10 mouse cellular contexts compared by ENCODE assay signal in the genomic region with DNA sequence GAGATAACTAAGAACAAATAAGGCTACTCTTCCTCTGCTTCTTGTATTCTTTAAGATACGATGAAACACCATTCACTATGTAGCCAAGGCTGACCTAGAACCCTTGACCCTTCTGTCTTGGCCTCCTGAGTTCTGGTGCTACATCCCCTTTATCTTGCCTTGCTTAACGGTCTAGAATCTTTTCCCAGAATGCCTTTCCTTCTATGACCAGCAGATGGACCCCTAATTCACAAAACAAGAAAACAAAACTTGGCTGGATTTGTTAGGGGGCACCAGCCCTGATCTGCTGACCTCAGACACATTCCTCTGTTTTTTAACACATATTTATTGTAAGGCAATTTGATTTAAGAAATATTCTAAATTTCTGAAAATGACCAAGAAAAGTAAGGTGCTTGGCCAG. TPM values are rescaled to one million over a fixed set of nuclear protein-coding genes. Genes with fewer than 3 reads are reported as not detected.
A peak's percentile ranks its signal among the peaks of the same experiment; 100 is the strongest.
DNase-seq lines count a peak whose midpoint lies in the region; ATAC-seq and TF ChIP-seq lines count a peak whose summit lies in the region.
"Had no signal": no experiment of that assay in that cellular context is flagged by ENCODE, and none has a peak within 500 bp of the region (broad histone marks: within the 10 kb centered on the region; RNA-seq: fewer than 3 reads in every experiment).

No protein-coding gene starts in this region.

- no peak overlapping the region for H3K9ac ChIP-seq in kidney, embryonic 15.5 days
- H3K9ac ChIP-seq: embryonic facial prominence, embryonic 12.5 days had no signal

- H3K9me3 ChIP-seq in kidney, embryonic 15.5 days (replicated peaks) = no peaks in the 10 kb centered on the region
- no peaks in the 10 kb centered on the region for H3K9me3 ChIP-seq in G1E (replicated peaks)
- H3K9me3 ChIP-seq: embryonic facial prominence, embryonic 12.5 days had no signal

- no peak overlapping the region for H3K27ac ChIP-seq in kidney, embryonic 15.5 days
- H3K27ac ChIP-seq: embryonic facial prominence, embryonic 12.5 days had no signal

- WGBS in kidney, embryonic 15.5 days = 29% methylated on average over 2 of the region's 2 CpGs

- ATAC-seq in kidney, embryonic 15.5 days (replicated peaks; ENCODE audit: low FRiP score) = no peak
- no peak for ATAC-seq in G1E (ENCODE audit: extremely low read depth, insufficient number of reproducible peaks, low FRiP score, poor library complexity, severe bottlenecking)
- ATAC-seq in granulocyte monocyte progenitor cell, adult 5-6 weeks (replicated peaks; ENCODE audit: poor library complexity, severe bottlenecking) = peak; percentile 68

- TF ChIP-seq CTCF in G1E (IDR thresholded peaks at IDR 0.05; ENCODE audit: low read depth, low read length) = peak; percentile 39; the same call in 1 of the 2 replicates

- DNase-seq in kidney, adult 18-20 months = peak; percentile 31
- DNase-seq in A20 (ENCODE audit: low read depth, low spot score) = peak; percentile 75
- DNase-seq in G1E (ENCODE audit: low spot score) = no peak
- peak; percentile 80 for DNase-seq in retina, embryonic 14.5 days (ENCODE audit: low spot score)
- no peak for DNase-seq in right cerebral cortex, postnatal 14 days
- no peak for DNase-seq in testis, postnatal 10 days (ENCODE audit: low spot score)

- no peak overlapping the region for H3K4me3 ChIP-seq in kidney, embryonic 15.5 days (replicated peaks)
- H3K4me3 ChIP-seq in G1E (ENCODE audit: low read depth, low read length) = no peak overlapping the region
- H3K4me3 ChIP-seq: embryonic facial prominence, embryonic 12.5 days had no signal

- H3K36me3 ChIP-seq in kidney, embryonic 15.5 days = no peaks in the 10 kb centered on the region
- H3K36me3 ChIP-seq in G1E (replicated peaks) = no peaks in the 10 kb centered on the region
- H3K36me3 ChIP-seq: embryonic facial prominence, embryonic 12.5 days had no signal

- peaks cover 23% of the 10 kb centered on the region for H3K4me1 ChIP-seq in kidney, embryonic 15.5 days
- peaks cover 4% of the 10 kb centered on the region; the same call in 1 of the 2 replicates for H3K4me1 ChIP-seq in G1E (ENCODE audit: insufficient read depth, low read depth, low read length)

- no peaks in the 10 kb centered on the region for H3K27me3 ChIP-seq in kidney, embryonic 15.5 days
- peaks cover 30% of the 10 kb centered on the region for H3K27me3 ChIP-seq in G1E (ENCODE audit: insufficient read depth, low read length)
- H3K27me3 ChIP-seq: embryonic facial prominence, embryonic 12.5 days had no signal

- no peak overlapping the region for H3K4me2 ChIP-seq in kidney, embryonic 15.5 days
- H3K4me2 ChIP-seq: embryonic facial prominence, embryonic 12.5 days had no signal

RNA-seq across cellular contexts. Expression of gene Vmo1, which starts 1.9 kb away (rescaled TPM):
- 0.35 and 0.40 TPM in 2 replicates for polyA plus RNA-seq in kidney, embryonic 15.5 days (2015; fragmentation: Nextera tagmentation; extraction: Ambion mirVana)
- total RNA-seq in G1E (2014; fragmentation: Nextera tagmentation) (not detected in 2 replicates), G1E (2017) (not detected in 2 replicates)
- not detected in 2 replicates for polyA plus RNA-seq in G1E (2012)
- not detected in 2 replicates for total RNA-seq in granulocyte monocyte progenitor cell, adult 5-6 weeks (2014; fragmentation: Nextera tagmentation)
- total RNA-seq in granulocyte monocyte progenitor cell, adult 5-6 weeks (2017) = not detected in 2 replicates
- total RNA-seq: left cerebral cortex, postnatal 25 days had no signal

RNA-seq across cellular contexts. Expression of gene Gltpd2, which starts 2.6 kb away (rescaled TPM):
- 0.91 and 1.1 TPM in 2 replicates for polyA plus RNA-seq in kidney, embryonic 15.5 days (2015; fragmentation: Nextera tagmentation; extraction: Ambion mirVana)
- total RNA-seq in G1E (2014; fragmentation: Nextera tagmentation) (not detected in 2 replicates), G1E (2017) (not detected in 2 replicates)
- not detected in 2 replicates for polyA plus RNA-seq in G1E (2012)
- total RNA-seq in granulocyte monocyte progenitor cell, adult 5-6 weeks (2014; fragmentation: Nextera tagmentation) = not detected in 2 replicates
- not detected in 2 replicates for total RNA-seq in granulocyte monocyte progenitor cell, adult 5-6 weeks (2017)
- total RNA-seq: left cerebral cortex, postnatal 25 days had no signal

RNA-seq across cellular contexts. Expression of gene Psmb6, which starts 8.8 kb away (rescaled TPM):
- 755 and 782 TPM in 2 replicates for polyA plus RNA-seq in kidney, embryonic 15.5 days (2015; fragmentation: Nextera tagmentation; extraction: Ambion mirVana)
- total RNA-seq in G1E (2014; fragmentation: Nextera tagmentation) = 114 and 116 TPM in 2 replicates
- total RNA-seq in G1E (2017) = 212 and 295 TPM in 2 replicates
- 153 and 181 TPM in 2 replicates for polyA plus RNA-seq in G1E (2012)
- 243 and 281 TPM in 2 replicates for total RNA-seq in granulocyte monocyte progenitor cell, adult 5-6 weeks (2014; fragmentation: Nextera tagmentation)
- total RNA-seq in granulocyte monocyte progenitor cell, adult 5-6 weeks (2017) = 290 and 384 TPM in 2 replicates

RNA-seq across cellular contexts. Expression of gene Tm4sf5, which starts 11.3 kb away (rescaled TPM):
- 0.82 and 0.88 TPM in 2 replicates for polyA plus RNA-seq in kidney, embryonic 15.5 days (2015; fragmentation: Nextera tagmentation; extraction: Ambion mirVana)
- total RNA-seq in G1E (2014; fragmentation: Nextera tagmentation) (not detected in 2 replicates), G1E (2017) (not detected in 2 replicates)
- polyA plus RNA-seq in G1E (2012) = not detected in 2 replicates
- not detected in 2 replicates for total RNA-seq in granulocyte monocyte progenitor cell, adult 5-6 weeks (2014; fragmentation: Nextera tagmentation)
- total RNA-seq in granulocyte monocyte progenitor cell, adult 5-6 weeks (2017) = not detected in 2 replicates
- total RNA-seq: left cerebral cortex, postnatal 25 days had no signal

RNA-seq across cellular contexts. Expression of gene Gm40193, which starts 16.4 kb away (rescaled TPM):
- polyA plus RNA-seq in kidney, embryonic 15.5 days (2015; fragmentation: Nextera tagmentation; extraction: Ambion mirVana) = not detected in 2 replicates
- total RNA-seq in G1E (2014; fragmentation: Nextera tagmentation) (not detected in 2 replicates), G1E (2017) (not detected in 2 replicates)
- polyA plus RNA-seq in G1E (2012) = not detected in 2 replicates
- not detected in 2 replicates for total RNA-seq in granulocyte monocyte progenitor cell, adult 5-6 weeks (2014; fragmentation: Nextera tagmentation)
- not detected in 2 replicates for total RNA-seq in granulocyte monocyte progenitor cell, adult 5-6 weeks (2017)
- total RNA-seq: left cerebral cortex, postnatal 25 days had no signal
- polyA plus RNA-seq: embryonic facial prominence, embryonic 12.5 days had no signal

Comparison
In these comparisons a context has a peak if more than half of its experiments do, and no peak if none do; other contexts are left out.
1. DNase-seq: peak in kidney, adult 18-20 months (single experiment), A20 (single experiment) and retina, embryonic 14.5 days (single experiment); none in G1E (single experiment), right cerebral cortex, postnatal 14 days (single experiment) and testis, postnatal 10 days (single experiment).